Mouse (Mus musculus) C2C12 (cell line): Measurements from ENCODE around the gene Tdrd7. TPM values are rescaled to one million over a fixed set of nuclear protein-coding genes. Genes with fewer than 3 reads are reported as not detected.

Source experiments
- H3K27me3 ChIP-seq: one replicate; pipeline ENCODE4 v1.6.1; 2011; ENCODE audit not compliant: control insufficient read depth, insufficient read depth, insufficient read length
- H3K36me3 ChIP-seq: one replicate; pipeline ENCODE4 v1.6.1; 2011; ENCODE audit not compliant: control insufficient read depth, insufficient read depth
- H3K4me3 ChIP-seq: one replicate; pipeline ENCODE4 v1.5.1; 2011; ENCODE audit warnings: mild to moderate bottlenecking, control low read depth; ENCODE audit not compliant: poor library complexity, insufficient read depth, severe bottlenecking
- H3K79me2 ChIP-seq: one replicate; pipeline ENCODE4 v1.6.1; 2011; ENCODE audit not compliant: control insufficient read depth, insufficient read depth
- H3K79me3 ChIP-seq: one replicate; pipeline ENCODE4 v1.6.1; 2011; ENCODE audit warnings: low read depth, control low read depth
- H3ac ChIP-seq: one replicate; pipeline ENCODE3; 2011; ENCODE audit warnings: low read depth; ENCODE audit not compliant: control insufficient read depth, insufficient read length
- CEBPB ChIP-seq: IDR thresholded peaks from one replicate; pipeline ENCODE4 v1.6.1; 2011; ENCODE audit warnings: low read depth, mild to moderate bottlenecking, control low read depth, moderate library complexity
- CTCF ChIP-seq: IDR thresholded peaks from one replicate; pipeline ENCODE4 v1.5.1; 2011; ENCODE audit not compliant: control insufficient read depth, insufficient read depth, insufficient read length
- FOSL1 ChIP-seq: IDR thresholded peaks from one replicate; pipeline ENCODE4 v1.8.0; 2011; ENCODE audit warnings: mild to moderate bottlenecking, low read length; ENCODE audit not compliant: poor library complexity, insufficient read depth, severe bottlenecking
- MAX ChIP-seq: IDR thresholded peaks from one replicate; pipeline ENCODE4 v1.6.1; 2011; ENCODE audit warnings: mild to moderate bottlenecking, control low read depth
- MYOD1 ChIP-seq: IDR thresholded peaks from one replicate; pipeline ENCODE4 v1.6.1; 2011; ENCODE audit warnings: low read depth; ENCODE audit not compliant: control insufficient read depth, insufficient read length
- MYOG ChIP-seq: IDR thresholded peaks from one replicate; pipeline ENCODE4 v1.6.1; 2011; ENCODE audit not compliant: control insufficient read depth, insufficient read length; ENCODE audit errors: extremely low read depth
- USF1 ChIP-seq: IDR thresholded peaks from one replicate; pipeline ENCODE4 v1.6.1; 2011; ENCODE audit warnings: low read depth, mild to moderate bottlenecking, control low read depth, moderate library complexity
- polyA plus RNA-seq: library from polyadenylated mRNA; unstranded; fragments of >200 nt; fragmentation: generic; extraction: Trizol; gene quantifications from one replicate; pipeline ENCODE4 v1.2.1, GENCODE M21; 2012; ENCODE audit warnings: missing spikeins

Gene Tdrd7
- polyA plus RNA-seq, 1 experiment: 18.0 TPM

- TF ChIP-seq MYOG (no peak), FOSL1 (no peak), CEBPB (no peak), MAX (no peak), CTCF (no peak), USF1 (no peak), MYOD1 (no peak)
- H3K79me3 ChIP-seq: no peaks in the 10 kb centered on the region
- H3K4me3 ChIP-seq: no peak overlapping the region
- no peaks in the 10 kb centered on the region for H3K36me3 ChIP-seq
- no peaks in the 10 kb centered on the region for H3K79me2 ChIP-seq
- H3K27me3 ChIP-seq: no peaks in the 10 kb centered on the region
- H3ac ChIP-seq: no peak overlapping the region
Observed at GRCm38 (mm10) chr4:46064961-46065360, 99.8 kb downstream of the Tdrd7 start.

- Histone ChIP-seq H3K36me3 (no peaks in the 10 kb centered on the region), H3ac (no peak overlapping the region), H3K4me3 (no peak overlapping the region), H3K27me3 (no peaks in the 10 kb centered on the region), H3K79me2 (no peaks in the 10 kb centered on the region), H3K79me3 (no peaks in the 10 kb centered on the region)
- peak; percentile 49 for TF ChIP-seq CEBPB
- peak; percentile 57 for TF ChIP-seq USF1
- TF ChIP-seq CTCF: no peak
- no peak for TF ChIP-seq MYOG
Observed at GRCm38 (mm10) chr4:46065695-46066340, 100.7 kb downstream of the Tdrd7 start.

- Histone ChIP-seq H3ac (no peak overlapping the region), H3K27me3 (no peaks in the 10 kb centered on the region), H3K4me3 (no peak overlapping the region), H3K79me3 (no peaks in the 10 kb centered on the region), H3K79me2 (no peaks in the 10 kb centered on the region), H3K36me3 (no peaks in the 10 kb centered on the region)
- TF ChIP-seq CEBPB (no peak), MYOD1 (no peak), MYOG (no peak), USF1 (no peak), CTCF (no peak), MAX (no peak), FOSL1 (no peak)
Observed at GRCm38 (mm10) chr4:46068060-46068459, 102.9 kb downstream of the Tdrd7 start.

- Histone ChIP-seq H3K27me3 (no peaks in the 10 kb centered on the region), H3K36me3 (no peaks in the 10 kb centered on the region), H3K79me3 (no peaks in the 10 kb centered on the region), H3K79me2 (no peaks in the 10 kb centered on the region), H3K4me3 (no peak overlapping the region), H3ac (no peak overlapping the region)
- no peak for TF ChIP-seq FOSL1
- no peak for TF ChIP-seq CTCF
- no peak for TF ChIP-seq MAX
- no peak for TF ChIP-seq USF1
- TF ChIP-seq CEBPB: no peak
- TF ChIP-seq MYOG: no peak
Observed at GRCm38 (mm10) chr4:46068573-46068972, 103.4 kb downstream of the Tdrd7 start.

- TF ChIP-seq USF1: peak; percentile 35
- TF ChIP-seq CEBPB: no peak
- Histone ChIP-seq H3K79me3 (no peaks in the 10 kb centered on the region), H3K4me3 (no peak overlapping the region), H3K27me3 (no peaks in the 10 kb centered on the region), H3K36me3 (no peaks in the 10 kb centered on the region), H3ac (no peak overlapping the region), H3K79me2 (no peaks in the 10 kb centered on the region)
Observed at GRCm38 (mm10) chr4:46069851-46070482, 104.8 kb downstream of the Tdrd7 start.

GRCm38 (mm10) chr4:46072631-46073030 is 107.5 kb downstream of the Tdrd7 start:
- Histone ChIP-seq H3ac (no peak overlapping the region), H3K79me2 (no peaks in the 10 kb centered on the region), H3K79me3 (no peaks in the 10 kb centered on the region), H3K4me3 (no peak overlapping the region), H3K27me3 (no peaks in the 10 kb centered on the region), H3K36me3 (no peaks in the 10 kb centered on the region)
- TF ChIP-seq MYOD1 (no peak), CEBPB (no peak), MYOG (no peak), USF1 (no peak), CTCF (no peak), FOSL1 (no peak), MAX (no peak)
